Mouse (Mus musculus): Measurements from ENCODE around the gene Vsig2. TPM values are rescaled to one million over a fixed set of nuclear protein-coding genes. Genes with fewer than 3 reads are reported as not detected.

The Vsig2 gene
- polyA plus RNA-seq, 1 experiment from 2014 or later = 2.8 TPM

- 76% methylated on average over 1 of the region's 1 CpGs for WGBS
Observed at GRCm38 (mm10) chr9:37517467-37517866, 21.6 kb upstream of the Vsig2 start.

GRCm38 (mm10) chr9:37518991-37519390, 20.1 kb upstream of the Vsig2 start:
- H3K4me2 ChIP-seq (replicated peaks; ENCODE audit: low read depth, low read length) = no peak overlapping the region
- no peak for ATAC-seq (ENCODE audit: low FRiP score, low TSS enrichment)
- H3K9me3 ChIP-seq (ENCODE audit: low read length) = no peaks in the 10 kb centered on the region
- no peak overlapping the region for H3K9ac ChIP-seq (replicated peaks; ENCODE audit: low read length)
- H3K4me1 ChIP-seq (ENCODE audit: insufficient read depth, low read length) = peaks cover 7% of the 10 kb centered on the region; the same call in 1 of the 2 replicates
- WGBS = 92% methylated on average over 8 of the region's 8 CpGs
- H3K27ac ChIP-seq (ENCODE audit: low read length) = no peak overlapping the region
- H3K27me3 ChIP-seq (ENCODE audit: insufficient read depth, low read length) = no peaks in the 10 kb centered on the region
- H3K36me3 ChIP-seq (ENCODE audit: insufficient read depth, low read length) = peaks cover 10% of the 10 kb centered on the region; the same call in 1 of the 2 replicates
- no peak overlapping the region for H3K4me3 ChIP-seq (ENCODE audit: low read length)

More at GRCm38 (mm10) chr9:37517467-37517866, 21.6 kb upstream of the Vsig2 start:
- Histone ChIP-seq H3K4me2 (replicated peaks; ENCODE audit: low read depth, low read length) (no peak overlapping the region), H3K27ac (ENCODE audit: low read length) (no peak overlapping the region), H3K9me3 (ENCODE audit: low read length) (no peaks in the 10 kb centered on the region), H3K4me1 (ENCODE audit: insufficient read depth, low read length) (peaks cover 15% of the 10 kb centered on the region), H3K9ac (replicated peaks; ENCODE audit: low read length) (no peak overlapping the region), H3K36me3 (ENCODE audit: insufficient read depth, low read length) (peaks cover 5% of the 10 kb centered on the region; the same call in 1 of the 2 replicates), H3K27me3 (ENCODE audit: insufficient read depth, low read length) (no peaks in the 10 kb centered on the region), H3K4me3 (ENCODE audit: low read length) (no peak overlapping the region)
- no peak for ATAC-seq (ENCODE audit: low FRiP score, low TSS enrichment)

- no peak overlapping the region for H3K27ac ChIP-seq (ENCODE audit: low read length)
- peaks cover 10% of the 10 kb centered on the region for H3K36me3 ChIP-seq (ENCODE audit: insufficient read depth, low read length)
- H3K9ac ChIP-seq (replicated peaks; ENCODE audit: low read length) = no peak overlapping the region
- H3K9me3 ChIP-seq (ENCODE audit: low read length) = no peaks in the 10 kb centered on the region
- 0 out of 2 replicates have a peak, but pooled peaks cover 3% of the 10 kb centered on the region for H3K4me1 ChIP-seq (ENCODE audit: insufficient read depth, low read length)
- H3K4me3 ChIP-seq (ENCODE audit: low read length) = no peak overlapping the region
- H3K4me2 ChIP-seq (replicated peaks; ENCODE audit: low read depth, low read length) = no peak overlapping the region
- no peak for ATAC-seq (ENCODE audit: low FRiP score, low TSS enrichment)
- H3K27me3 ChIP-seq (ENCODE audit: insufficient read depth, low read length) = no peaks in the 10 kb centered on the region
- 89% methylated on average over 2 of the region's 2 CpGs for WGBS
Observed at GRCm38 (mm10) chr9:37519995-37520394, 19.1 kb upstream of the Vsig2 start.

GRCm38 (mm10) chr9:37525461-37525860, 13.6 kb upstream of the Vsig2 start:
- Histone ChIP-seq H3K4me3 (ENCODE audit: low read length) (no peak overlapping the region), H3K27me3 (ENCODE audit: insufficient read depth, low read length) (peaks cover 45% of the 10 kb centered on the region), H3K9me3 (ENCODE audit: low read length) (no peaks in the 10 kb centered on the region), H3K9ac (replicated peaks; ENCODE audit: low read length) (no peak overlapping the region), H3K4me1 (ENCODE audit: insufficient read depth, low read length) (peaks cover 21% of the 10 kb centered on the region), H3K36me3 (ENCODE audit: insufficient read depth, low read length) (peaks cover 9% of the 10 kb centered on the region), H3K27ac (ENCODE audit: low read length) (no peak overlapping the region), H3K4me2 (replicated peaks; ENCODE audit: low read depth, low read length) (no peak overlapping the region)
- no peak for ATAC-seq (ENCODE audit: low FRiP score, low TSS enrichment)
- WGBS = 87% methylated on average over 2 of the region's 2 CpGs

GRCm38 (mm10) chr9:37526443-37527395, 12.3 kb upstream of the Vsig2 start:
- H3K27ac ChIP-seq (ENCODE audit: low read length) = 0 out of 2 replicates have a peak overlapping the region, but pooled peaks have one; percentile 26
- no peak for ATAC-seq (ENCODE audit: low FRiP score, low TSS enrichment)
- H3K4me3 ChIP-seq (ENCODE audit: low read length) = peak overlapping the region; percentile 41
- H3K27me3 ChIP-seq (ENCODE audit: insufficient read depth, low read length) = peaks cover 50% of the 10 kb centered on the region
- H3K36me3 ChIP-seq (ENCODE audit: insufficient read depth, low read length) = peaks cover 9% of the 10 kb centered on the region
- H3K9ac ChIP-seq (replicated peaks; ENCODE audit: low read length) = peak overlapping the region; percentile 19; the same call in 1 of the 2 replicates
- peaks cover 32% of the 10 kb centered on the region for H3K4me1 ChIP-seq (ENCODE audit: insufficient read depth, low read length)
- H3K4me2 ChIP-seq (replicated peaks; ENCODE audit: low read depth, low read length) = peak overlapping the region; percentile 56
- 24% methylated on average over 21 of the region's 21 CpGs for WGBS
- H3K9me3 ChIP-seq (ENCODE audit: low read length) = no peaks in the 10 kb centered on the region

DNA sequence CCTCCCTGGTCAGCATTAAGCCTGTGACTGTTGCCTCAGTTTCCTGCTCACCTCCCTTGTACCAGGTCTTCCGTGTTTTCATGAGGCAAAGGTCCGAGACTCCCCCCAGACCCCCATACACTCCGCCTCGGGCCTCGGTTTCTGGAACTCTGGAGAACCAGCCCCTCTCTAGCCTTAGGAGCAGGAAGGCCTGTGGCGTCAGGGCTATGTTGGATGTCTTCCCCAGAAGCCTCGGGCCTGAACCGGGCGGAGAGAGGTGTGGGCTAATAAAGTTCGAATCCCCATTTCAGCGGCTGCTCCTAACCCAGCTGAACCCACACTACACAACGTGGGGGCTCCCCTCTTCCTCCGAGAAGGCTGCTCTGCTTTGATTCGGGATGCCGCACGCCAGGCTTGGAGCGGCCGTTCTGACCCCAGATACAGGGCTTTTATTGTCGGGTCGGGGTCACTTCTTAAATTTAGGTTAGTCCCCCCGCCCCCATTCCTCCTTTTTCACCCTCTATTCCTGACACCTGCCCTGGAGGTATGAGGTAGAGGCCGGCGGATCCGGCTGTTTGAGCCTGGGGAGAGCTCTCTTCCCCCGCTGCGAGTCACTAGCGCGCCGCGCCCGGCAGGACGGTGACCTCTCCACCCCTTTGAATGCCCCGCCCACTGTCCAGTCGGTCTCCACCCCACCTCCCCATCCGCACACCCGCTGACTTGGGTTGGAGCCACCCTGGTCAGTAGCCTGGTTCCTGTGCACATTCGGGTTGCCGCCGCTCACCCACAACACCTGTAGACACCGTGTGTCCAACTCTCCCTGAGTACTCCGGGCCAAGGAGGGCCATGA, 11.4 kb upstream of the Vsig2 start, which contains the start of gene Esam:
Esam (plus strand) TSS at position 683 of the 829 bp plus-strand sequence.
- Histone ChIP-seq H3K4me2 (replicated peaks; ENCODE audit: low read depth, low read length) (peak within 1 kb of the TSS; percentile 56), H3K9me3 (ENCODE audit: low read length) (no peaks in the 10 kb centered on the region), H3K36me3 (ENCODE audit: insufficient read depth, low read length) (peaks cover 8% of the 10 kb centered on the region), H3K27ac (ENCODE audit: low read length) (peak within 1 kb of the TSS; percentile 83), H3K4me3 (ENCODE audit: low read length) (peak within 1 kb of the TSS; percentile 41), H3K27me3 (ENCODE audit: insufficient read depth, low read length) (peaks cover 50% of the 10 kb centered on the region), H3K9ac (replicated peaks; ENCODE audit: low read length) (peak within 1 kb of the TSS; percentile 56), H3K4me1 (ENCODE audit: insufficient read depth, low read length) (peaks cover 32% of the 10 kb centered on the region)
- 3% methylated on average over 41 of the region's 41 CpGs for WGBS
- peak; percentile 42 for ATAC-seq (ENCODE audit: low FRiP score, low TSS enrichment)

GRCm38 (mm10) chr9:37528225-37528970, 10.7 kb upstream of the Vsig2 start:
- 33% methylated on average over 9 of the region's 9 CpGs for WGBS
- Histone ChIP-seq H3K4me2 (replicated peaks; ENCODE audit: low read depth, low read length) (peak overlapping the region; percentile 56), H3K4me3 (ENCODE audit: low read length) (peak overlapping the region; percentile 41), H3K9me3 (ENCODE audit: low read length) (no peaks in the 10 kb centered on the region), H3K27ac (ENCODE audit: low read length) (peak overlapping the region; percentile 83), H3K27me3 (ENCODE audit: insufficient read depth, low read length) (peaks cover 52% of the 10 kb centered on the region), H3K36me3 (ENCODE audit: insufficient read depth, low read length) (peaks cover 4% of the 10 kb centered on the region), H3K4me1 (ENCODE audit: insufficient read depth, low read length) (peaks cover 32% of the 10 kb centered on the region), H3K9ac (replicated peaks; ENCODE audit: low read length) (peak overlapping the region; percentile 56)
- no peak for ATAC-seq (ENCODE audit: low FRiP score, low TSS enrichment)

GRCm38 (mm10) chr9:37530031-37530887, 8.8 kb upstream of the Vsig2 start:
- peak overlapping the region; percentile 56 for H3K4me2 ChIP-seq (replicated peaks; ENCODE audit: low read depth, low read length)
- H3K4me3 ChIP-seq (ENCODE audit: low read length) = peak overlapping the region; percentile 41
- peak overlapping the region; percentile 56 for H3K9ac ChIP-seq (replicated peaks; ENCODE audit: low read length)
- ATAC-seq (ENCODE audit: low FRiP score, low TSS enrichment) = peak; percentile 71
- 1% methylated on average over 32 of the region's 32 CpGs for WGBS
- peaks cover 52% of the 10 kb centered on the region for H3K27me3 ChIP-seq (ENCODE audit: insufficient read depth, low read length)
- peaks cover 2% of the 10 kb centered on the region; the same call in 1 of the 2 replicates for H3K36me3 ChIP-seq (ENCODE audit: insufficient read depth, low read length)
- peak overlapping the region; percentile 87 for H3K27ac ChIP-seq (ENCODE audit: low read length)
- H3K4me1 ChIP-seq (ENCODE audit: insufficient read depth, low read length) = peaks cover 32% of the 10 kb centered on the region
- no peaks in the 10 kb centered on the region for H3K9me3 ChIP-seq (ENCODE audit: low read length)

All from kidney, embryonic 16.5 days (tissue).